Mouse (Mus musculus): ENCODE data around the gene Tnfaip8l2. TPM values are rescaled to one million over a fixed set of nuclear protein-coding genes. Genes with fewer than 3 reads are reported as not detected.
A peak's percentile ranks its signal among the peaks of the same experiment; 100 is the strongest.

Gene Tnfaip8l2
- polyA plus RNA-seq (2012; ENCODE audit: insufficient read depth, low replicate concordance) = 34.2 TPM in 1 of 2 replicates, not detected in the other

- no peaks in the 10 kb centered on the region for H3K9me3 ChIP-seq
- peak within 1 kb of the TSS; percentile 90 for H3K4me3 ChIP-seq (replicated peaks)
- H3K4me1 ChIP-seq = peaks cover 43% of the 10 kb centered on the region
- no peaks in the 10 kb centered on the region for H3K27me3 ChIP-seq (replicated peaks)
- peaks cover 32% of the 10 kb centered on the region for H3K36me3 ChIP-seq (replicated peaks; ENCODE audit: low read length)
- TF ChIP-seq GATA1 (IDR thresholded peaks at IDR 0.05; ENCODE audit: borderline replicate concordance, low read length) (no peak), FLI1 (IDR thresholded peaks at IDR 0.05; ENCODE audit: low read length) (no peak)
These were observed at the start of gene Tnfaip8l2 for GRCm38 (mm10) chr3:95141952-95142616. Tnfaip8l2 (minus strand) TSS chr3:95142360.

- TF ChIP-seq GATA1 (IDR thresholded peaks at IDR 0.05; ENCODE audit: borderline replicate concordance, low read length) = no peak
- no peak for TF ChIP-seq FLI1 (IDR thresholded peaks at IDR 0.05; ENCODE audit: low read length)
- H3K4me3 ChIP-seq (replicated peaks) = no peak overlapping the region
- peaks cover 95% of the 10 kb centered on the region for H3K36me3 ChIP-seq (replicated peaks; ENCODE audit: low read length)
- no peaks in the 10 kb centered on the region for H3K27me3 ChIP-seq (replicated peaks)
- H3K4me1 ChIP-seq = peaks cover 5% of the 10 kb centered on the region
- H3K9me3 ChIP-seq = no peaks in the 10 kb centered on the region
These were observed 44.7 kb upstream of the Tnfaip8l2 start for GRCm38 (mm10) chr3:95186888-95187287.

- Histone ChIP-seq H3K4me3 (replicated peaks) (no peak overlapping the region), H3K4me1 (peaks cover 5% of the 10 kb centered on the region), H3K27me3 (replicated peaks) (no peaks in the 10 kb centered on the region), H3K36me3 (replicated peaks; ENCODE audit: low read length) (peaks cover 93% of the 10 kb centered on the region), H3K9me3 (no peaks in the 10 kb centered on the region)
- TF ChIP-seq FLI1 (IDR thresholded peaks at IDR 0.05; ENCODE audit: low read length) (no peak), GATA1 (IDR thresholded peaks at IDR 0.05; ENCODE audit: borderline replicate concordance, low read length) (no peak)
These were observed 43.9 kb upstream of the Tnfaip8l2 start for GRCm38 (mm10) chr3:95186100-95186499.

- no peaks in the 10 kb centered on the region for H3K9me3 ChIP-seq
- H3K4me3 ChIP-seq (replicated peaks) = no peak overlapping the region
- H3K27me3 ChIP-seq (replicated peaks) = no peaks in the 10 kb centered on the region
- H3K4me1 ChIP-seq = peaks cover 11% of the 10 kb centered on the region
- TF ChIP-seq FLI1 (IDR thresholded peaks at IDR 0.05; ENCODE audit: low read length) = no peak
- no peak for TF ChIP-seq GATA1 (IDR thresholded peaks at IDR 0.05; ENCODE audit: borderline replicate concordance, low read length)
- peaks cover 89% of the 10 kb centered on the region for H3K36me3 ChIP-seq (replicated peaks; ENCODE audit: low read length)
These were observed 42.8 kb upstream of the Tnfaip8l2 start for GRCm38 (mm10) chr3:95184796-95185577.

- H3K36me3 ChIP-seq (replicated peaks; ENCODE audit: low read length) = peaks cover 58% of the 10 kb centered on the region
- no peak overlapping the region for H3K4me3 ChIP-seq (replicated peaks)
- TF ChIP-seq FLI1 (IDR thresholded peaks at IDR 0.05; ENCODE audit: low read length) (no peak), GATA1 (IDR thresholded peaks at IDR 0.05; ENCODE audit: borderline replicate concordance, low read length) (no peak)
These were observed 39.7 kb upstream of the Tnfaip8l2 start for GRCm38 (mm10) chr3:95181841-95182240.

GRCm38 (mm10) chr3:95179890-95180289 is 37.7 kb upstream of the Tnfaip8l2 start:
- TF ChIP-seq FLI1 (IDR thresholded peaks at IDR 0.05; ENCODE audit: low read length) (no peak), GATA1 (IDR thresholded peaks at IDR 0.05; ENCODE audit: borderline replicate concordance, low read length) (no peak)
- peaks cover 39% of the 10 kb centered on the region for H3K36me3 ChIP-seq (replicated peaks; ENCODE audit: low read length)
- H3K9me3 ChIP-seq = no peaks in the 10 kb centered on the region
- peaks cover 36% of the 10 kb centered on the region for H3K4me1 ChIP-seq
- peaks cover 2% of the 10 kb centered on the region for H3K27me3 ChIP-seq (replicated peaks)
- no peak overlapping the region for H3K4me3 ChIP-seq (replicated peaks)

More at GRCm38 (mm10) chr3:95181841-95182240, 39.7 kb upstream of the Tnfaip8l2 start:
- H3K4me1 ChIP-seq = peaks cover 19% of the 10 kb centered on the region
- no peaks in the 10 kb centered on the region for H3K9me3 ChIP-seq
- peaks cover 2% of the 10 kb centered on the region for H3K27me3 ChIP-seq (replicated peaks)

GRCm38 (mm10) chr3:95178948-95179347 is 36.8 kb upstream of the Tnfaip8l2 start:
- peaks cover 4% of the 10 kb centered on the region for H3K27me3 ChIP-seq (replicated peaks)
- TF ChIP-seq GATA1 (IDR thresholded peaks at IDR 0.05; ENCODE audit: borderline replicate concordance, low read length) = no peak
- TF ChIP-seq FLI1 (IDR thresholded peaks at IDR 0.05; ENCODE audit: low read length) = no peak
- no peaks in the 10 kb centered on the region for H3K9me3 ChIP-seq

GRCm38 (mm10) chr3:95177583-95177982 is 35.4 kb upstream of the Tnfaip8l2 start:
- Histone ChIP-seq H3K36me3 (replicated peaks; ENCODE audit: low read length) (peaks cover 17% of the 10 kb centered on the region), H3K4me1 (peaks cover 59% of the 10 kb centered on the region), H3K4me3 (replicated peaks) (no peak overlapping the region), H3K9me3 (peaks cover 4% of the 10 kb centered on the region; the same call in 1 of the 2 replicates), H3K27me3 (replicated peaks) (peaks cover 18% of the 10 kb centered on the region)
- no peak for TF ChIP-seq FLI1 (IDR thresholded peaks at IDR 0.05; ENCODE audit: low read length)
- no peak for TF ChIP-seq GATA1 (IDR thresholded peaks at IDR 0.05; ENCODE audit: borderline replicate concordance, low read length)

More at GRCm38 (mm10) chr3:95178948-95179347, 36.8 kb upstream of the Tnfaip8l2 start:
- peaks cover 30% of the 10 kb centered on the region for H3K36me3 ChIP-seq (replicated peaks; ENCODE audit: low read length)
- peaks cover 45% of the 10 kb centered on the region for H3K4me1 ChIP-seq
- H3K4me3 ChIP-seq (replicated peaks) = no peak overlapping the region

GRCm38 (mm10) chr3:95176500-95176899 is 34.3 kb upstream of the Tnfaip8l2 start:
- peaks cover 59% of the 10 kb centered on the region for H3K4me1 ChIP-seq
- TF ChIP-seq FLI1 (IDR thresholded peaks at IDR 0.05; ENCODE audit: low read length) (no peak), GATA1 (IDR thresholded peaks at IDR 0.05; ENCODE audit: borderline replicate concordance, low read length) (no peak)

More at GRCm38 (mm10) chr3:95176500-95176899, 34.3 kb upstream of the Tnfaip8l2 start:
- Histone ChIP-seq H3K27me3 (replicated peaks) (peaks cover 29% of the 10 kb centered on the region), H3K36me3 (replicated peaks; ENCODE audit: low read length) (peaks cover 8% of the 10 kb centered on the region), H3K4me3 (replicated peaks) (no peak overlapping the region), H3K9me3 (peaks cover 7% of the 10 kb centered on the region; the same call in 1 of the 2 replicates)

Data from megakaryocyte, embryonic 14.5 days (primary cell).